Mouse (Mus musculus): Measurements from ENCODE around the gene Tmod1.

DNA sequence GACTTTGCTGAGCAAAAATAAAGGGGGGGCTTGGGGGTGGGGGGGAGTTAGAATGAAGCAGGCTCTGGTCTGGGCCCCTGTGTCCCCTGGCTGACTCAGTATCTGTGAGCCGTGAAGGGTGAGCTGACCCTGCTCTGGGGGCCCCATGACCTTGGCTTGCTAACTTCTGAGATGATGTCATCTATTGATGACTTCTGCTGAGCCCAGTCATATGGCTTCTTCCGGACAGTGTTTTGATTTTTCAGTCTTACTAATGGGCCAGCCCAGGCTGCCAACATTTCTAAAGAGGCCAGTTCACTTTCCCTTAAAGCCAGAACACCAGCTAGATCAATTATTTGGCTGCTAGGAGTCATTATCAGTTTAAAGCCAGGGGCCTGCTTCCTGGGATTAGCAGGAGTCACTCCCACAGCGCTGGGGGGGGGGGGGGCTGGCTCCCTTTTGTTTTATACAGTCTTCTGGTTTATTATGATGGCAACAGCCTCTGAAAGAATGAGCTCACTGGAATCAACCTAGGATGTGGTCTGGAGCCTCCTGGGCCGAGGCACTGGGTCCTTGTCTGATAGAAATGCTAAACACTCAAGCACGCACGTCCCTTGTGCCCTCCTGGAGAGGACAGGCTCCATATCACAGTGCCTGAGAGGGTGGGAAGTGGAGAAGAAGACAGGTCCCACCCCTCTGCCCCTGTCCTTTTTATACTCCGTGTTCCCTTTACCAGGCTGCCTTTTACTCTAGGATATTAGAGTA lies 3.2 kb downstream of the Tmod1 start:
- no peak for TF ChIP-seq CTCF (IDR thresholded peaks at IDR 0.05; ENCODE audit: insufficient read depth, low read depth, low read length)
- TF ChIP-seq POLR2A (IDR thresholded peaks at IDR 0.05; ENCODE audit: insufficient read depth, low read depth, low read length) = no peak
